Mouse (Mus musculus) liver, postnatal 0 days (tissue): Measurements from ENCODE around the gene Gm20388.

Source experiments
- CTCF ChIP-seq: sonication (generic); IDR thresholded peaks from 2 replicates; pipeline ENCODE4 v1.5.1; 2016; ENCODE audit warnings: antibody characterized with exemption, low read depth
- EP300 ChIP-seq: IDR thresholded peaks from 2 replicates; pipeline ENCODE4 v1.6.1; 2016; ENCODE audit warnings: antibody characterized with exemption, low read depth, mild to moderate bottlenecking

DNA sequence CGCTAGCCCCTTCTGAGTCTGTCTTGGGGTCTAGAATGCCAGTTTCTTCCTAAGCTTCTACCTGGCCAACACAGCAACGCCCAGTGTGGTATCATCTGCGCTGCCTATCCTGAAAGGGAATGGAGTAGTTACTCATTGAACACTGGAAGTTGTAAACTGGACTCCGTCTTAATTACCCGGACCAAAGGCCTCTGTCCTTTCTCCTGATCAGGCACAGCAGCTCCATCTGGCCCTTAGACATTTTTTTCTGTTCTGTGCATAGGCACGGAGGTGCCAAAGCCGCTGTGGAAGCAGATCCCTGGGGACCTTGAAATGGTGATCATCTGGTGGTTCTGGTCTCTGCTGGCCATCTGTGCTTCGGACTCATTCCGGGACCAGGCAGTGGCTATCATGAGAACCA, 3283.1 kb downstream of the Gm20388 start:
- TF ChIP-seq CTCF (no peak), EP300 (no peak)
